Mouse (Mus musculus): Measurements from ENCODE around the gene Mfsd6. TPM values are rescaled to one million over a fixed set of nuclear protein-coding genes. Genes with fewer than 3 reads are reported as not detected.

Gene Mfsd6
- polyA plus RNA-seq (2017; shearing (Covaris generic)): 10 to 100 TPM in 1 of 3 experiments, 1 to 10 TPM in 2; 6.8 to 10.7 (median 7.2) TPM

DNA sequence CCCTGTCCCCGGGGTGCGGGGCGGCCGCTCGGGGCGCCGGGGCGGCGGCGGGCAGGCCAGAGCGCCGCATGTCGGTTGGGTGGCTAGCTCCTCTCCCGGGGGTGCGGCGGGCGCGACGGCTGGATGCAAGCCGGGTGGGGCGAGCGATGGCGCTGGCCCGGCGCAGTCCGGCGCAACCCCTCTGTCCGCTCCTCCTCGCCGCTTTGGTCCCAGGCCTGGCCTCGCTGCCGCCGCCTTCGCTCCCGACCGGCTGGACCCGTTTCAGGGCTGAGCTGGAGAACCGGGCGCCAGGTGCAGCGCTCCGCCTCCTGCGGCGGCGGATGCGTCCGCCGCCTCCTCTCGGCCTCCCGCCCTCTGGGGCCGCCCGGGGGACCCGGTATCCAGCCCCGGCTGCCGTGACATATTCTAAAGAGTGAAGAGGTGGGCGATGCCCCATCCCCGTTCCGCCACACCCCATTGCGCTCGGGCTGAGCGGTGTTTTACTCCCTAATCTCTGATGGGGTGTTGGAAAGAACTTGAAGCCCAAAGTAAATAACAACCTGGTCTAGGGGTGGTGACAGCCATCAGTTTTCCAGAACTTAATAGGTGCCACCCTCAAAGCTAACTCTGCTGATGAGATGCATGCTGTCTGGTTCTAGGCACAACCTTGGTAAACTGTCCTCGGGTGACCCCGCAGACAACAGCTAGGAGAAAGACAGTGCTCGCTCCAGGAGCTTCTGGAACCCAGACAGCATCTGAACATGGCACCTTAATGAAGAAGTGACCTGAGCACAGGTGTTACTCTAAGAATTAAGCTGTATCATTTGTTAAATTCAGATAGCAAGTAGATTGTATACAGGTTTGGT, at the start of gene Mfsd6:
Gene Mfsd6 (minus strand): TSS at position 407 of the 845 bp plus-strand sequence.
- ATAC-seq: peak; percentile 68

DNA sequence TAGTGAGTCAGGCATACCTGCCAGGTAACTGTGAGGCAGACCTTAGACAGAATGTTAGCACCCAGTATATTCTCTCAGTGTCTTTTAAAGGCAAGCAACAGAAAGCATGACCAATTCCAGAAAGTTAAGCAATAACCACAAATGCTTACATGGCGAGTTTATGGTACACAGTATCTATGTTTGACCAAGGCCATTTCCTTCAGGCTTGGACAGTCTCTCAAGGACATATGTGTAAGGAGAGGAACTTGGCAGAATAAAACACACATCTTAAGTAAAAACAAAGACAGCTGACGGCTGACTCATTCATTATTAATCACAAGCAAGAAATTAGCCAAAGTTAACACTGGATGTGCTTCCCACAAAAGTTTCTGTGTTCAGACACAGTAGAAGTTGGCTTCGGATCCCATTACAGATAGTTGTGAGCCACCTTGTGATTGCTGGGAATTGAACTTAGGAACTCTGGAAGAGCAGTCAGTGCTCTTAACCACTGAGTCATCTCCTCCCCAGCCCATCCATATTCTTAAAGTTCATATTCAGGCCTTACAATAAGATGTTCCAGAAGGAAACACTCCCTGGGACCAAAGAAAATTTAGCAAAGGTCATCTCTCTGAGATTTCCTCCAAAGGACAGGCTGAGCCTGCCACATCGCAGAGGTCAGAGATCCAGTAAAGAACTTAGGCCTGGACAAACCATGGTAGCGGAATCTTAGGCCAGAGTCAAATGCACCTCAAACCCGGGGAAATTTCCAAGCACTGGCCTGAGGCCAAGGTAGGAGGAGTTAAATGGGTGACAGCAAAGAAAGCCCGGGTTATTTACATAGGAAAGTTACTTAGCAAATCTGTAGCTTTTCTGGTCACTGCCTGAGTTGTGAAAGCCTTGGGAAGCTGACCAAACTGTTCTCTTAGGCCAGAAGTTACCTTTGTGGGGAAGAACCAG, 38.2 kb upstream of the Mfsd6 start:
- ATAC-seq: no peak

DNA sequence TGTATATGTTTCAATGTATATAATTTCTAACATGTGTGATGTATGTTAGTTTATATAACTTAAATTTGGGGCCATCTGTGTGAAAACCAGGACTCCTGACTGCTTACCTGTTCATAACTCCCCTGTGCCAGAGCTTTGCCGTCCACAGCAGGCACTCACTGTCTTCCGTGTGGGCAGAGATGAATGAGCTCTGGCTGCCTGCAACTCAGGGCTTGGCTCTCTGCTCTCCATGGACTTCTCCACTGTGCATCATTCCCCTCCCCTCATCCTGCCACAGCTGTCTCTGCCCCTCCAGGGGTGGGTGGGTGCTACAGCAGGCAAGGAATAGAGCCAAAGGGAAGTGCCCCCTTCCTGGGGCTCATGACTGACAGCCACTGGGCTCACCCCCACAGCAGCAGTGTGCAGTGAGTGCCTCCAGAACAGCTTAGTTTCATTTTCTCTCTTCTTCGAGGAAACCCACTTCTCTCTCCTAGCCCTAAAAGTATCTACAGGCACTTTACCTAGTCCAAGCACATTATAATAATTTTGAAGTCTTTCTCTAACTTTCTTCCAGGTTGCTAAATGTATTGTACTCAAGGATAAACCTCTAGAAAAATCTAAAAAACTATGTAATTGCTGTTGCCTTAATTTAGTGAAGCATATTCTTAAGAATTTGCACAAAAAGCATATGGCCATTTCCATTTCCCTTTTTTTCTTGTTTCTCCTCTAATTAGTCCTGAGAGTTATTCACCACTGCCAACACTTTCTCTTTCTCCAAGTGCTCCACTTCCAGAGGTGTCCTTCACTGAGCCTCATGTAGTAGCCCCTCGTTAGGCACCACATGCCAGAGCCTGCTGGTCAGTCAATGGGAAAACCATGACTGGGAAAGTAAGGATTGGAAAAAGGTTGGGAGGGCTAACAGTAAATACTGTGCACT, 36.9 kb upstream of the Mfsd6 start:
- peak; percentile 43 for ATAC-seq

DNA sequence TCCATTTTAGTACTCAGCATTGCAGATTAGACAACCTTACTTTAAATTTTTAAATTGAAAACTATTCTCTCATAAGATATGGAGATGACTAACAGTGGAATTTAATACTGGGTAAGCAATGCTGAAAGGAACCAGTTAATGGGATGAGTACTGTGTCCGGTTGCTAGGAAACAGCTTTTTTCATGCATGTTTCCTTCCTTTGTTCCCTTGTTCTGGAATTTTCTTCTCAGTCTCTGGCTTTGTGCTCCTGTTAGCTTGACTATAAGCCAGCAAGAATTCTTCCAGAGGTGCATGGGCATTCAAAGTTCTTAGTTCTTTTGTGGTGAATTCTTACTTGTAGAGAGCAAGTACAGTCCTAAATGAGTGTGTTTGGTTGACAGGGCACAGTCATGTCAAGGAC, 30.9 kb upstream of the Mfsd6 start:
- no peak for ATAC-seq

DNA sequence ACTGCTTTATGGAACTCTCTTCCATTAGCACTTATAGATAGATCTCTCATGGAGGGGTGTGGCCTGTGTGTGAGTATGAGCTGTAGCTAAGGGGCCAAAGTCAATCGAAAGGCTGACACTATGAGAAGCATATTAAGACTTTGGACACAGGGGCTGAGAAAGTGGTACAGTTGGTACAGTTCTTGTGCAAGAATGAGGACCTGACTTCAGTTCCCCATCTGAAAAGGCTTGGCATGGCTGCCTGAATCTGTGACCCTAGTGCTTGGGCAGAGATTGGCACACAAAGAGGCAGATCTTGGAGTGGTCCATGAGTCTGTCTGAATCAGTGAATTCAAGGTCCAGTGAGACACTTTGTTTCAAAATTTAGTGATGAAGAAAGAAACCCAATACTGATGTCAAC, 27.1 kb upstream of the Mfsd6 start:
- no peak for ATAC-seq

DNA sequence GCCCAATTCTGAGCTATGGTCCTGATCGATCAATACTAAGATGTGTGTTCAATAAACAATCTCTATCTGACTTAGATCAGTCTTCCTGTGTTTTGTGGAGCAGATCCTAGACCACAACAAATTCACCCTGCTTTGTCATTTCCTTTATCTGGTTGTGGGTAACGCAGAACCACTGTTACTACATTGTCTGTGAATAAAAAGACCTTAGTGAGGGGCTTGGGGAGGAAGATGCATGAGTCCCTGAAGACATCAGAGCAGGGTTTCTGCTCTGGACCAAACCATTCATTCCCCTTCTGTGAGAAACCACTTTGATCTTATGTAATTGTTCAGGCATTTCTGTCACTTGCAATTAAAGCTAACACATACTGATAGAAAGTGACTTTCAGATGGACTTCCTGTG, 26.6 kb upstream of the Mfsd6 start:
- peak; percentile 38 for ATAC-seq

DNA sequence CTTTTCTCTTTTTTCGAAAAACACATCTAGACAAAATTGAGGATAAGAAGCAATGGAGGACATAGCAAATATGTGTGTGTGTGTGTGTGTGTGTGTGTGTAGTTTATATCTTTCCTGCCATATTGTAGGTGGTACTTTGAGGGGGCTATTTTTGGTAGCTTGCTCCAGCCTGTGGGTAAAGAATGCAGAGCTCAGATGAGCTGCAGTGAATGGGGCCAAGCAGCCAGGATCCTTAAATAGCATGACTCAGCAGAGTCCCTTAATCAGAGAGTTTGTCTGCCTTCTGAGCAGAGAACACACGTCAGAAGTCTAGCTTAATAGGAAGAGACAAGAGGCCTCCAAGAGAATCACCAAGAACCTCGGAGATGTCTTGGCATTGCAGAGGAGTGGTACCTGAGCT, 25.4 kb upstream of the Mfsd6 start:
- ATAC-seq: no peak

DNA sequence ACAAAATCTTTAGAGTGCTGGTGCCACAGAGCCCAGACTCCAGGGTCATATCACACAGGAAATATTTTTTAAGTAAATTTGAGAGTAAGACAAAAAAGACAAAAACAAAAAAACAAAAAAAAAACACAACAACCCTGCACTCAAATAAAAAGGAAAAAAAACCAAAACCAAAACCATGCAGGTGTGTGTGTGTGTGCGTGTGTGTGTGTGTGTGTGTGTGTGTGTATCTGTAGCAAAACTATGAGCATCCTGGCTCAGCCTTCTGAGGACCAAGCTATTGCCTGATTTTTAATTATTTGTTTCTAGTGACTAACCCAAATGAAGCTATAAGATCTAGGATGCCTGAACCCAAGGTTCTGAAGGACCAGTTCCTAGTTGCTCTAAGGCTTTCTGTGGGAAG, 24.4 kb upstream of the Mfsd6 start:
- no peak for ATAC-seq

DNA sequence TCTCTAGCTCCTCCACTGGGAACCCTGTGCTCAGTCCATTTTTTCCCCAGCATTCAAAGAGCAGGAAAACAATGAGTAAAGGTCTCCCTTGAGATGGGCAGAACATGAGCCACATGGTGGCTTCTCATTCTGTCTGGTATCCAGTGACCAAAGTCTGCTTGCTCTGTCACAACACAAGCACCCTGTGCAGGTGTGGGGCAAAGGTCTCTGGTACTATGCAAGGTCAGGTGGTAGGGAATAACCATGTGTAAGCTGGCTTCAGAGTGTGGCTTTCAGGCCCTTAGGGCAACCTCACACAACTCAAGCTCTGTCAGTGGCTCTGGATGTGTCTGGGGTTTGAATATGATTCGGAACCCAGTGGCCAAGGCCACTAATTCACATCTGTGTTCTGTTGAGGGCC, 22.7 kb upstream of the Mfsd6 start:
- no peak for ATAC-seq

DNA sequence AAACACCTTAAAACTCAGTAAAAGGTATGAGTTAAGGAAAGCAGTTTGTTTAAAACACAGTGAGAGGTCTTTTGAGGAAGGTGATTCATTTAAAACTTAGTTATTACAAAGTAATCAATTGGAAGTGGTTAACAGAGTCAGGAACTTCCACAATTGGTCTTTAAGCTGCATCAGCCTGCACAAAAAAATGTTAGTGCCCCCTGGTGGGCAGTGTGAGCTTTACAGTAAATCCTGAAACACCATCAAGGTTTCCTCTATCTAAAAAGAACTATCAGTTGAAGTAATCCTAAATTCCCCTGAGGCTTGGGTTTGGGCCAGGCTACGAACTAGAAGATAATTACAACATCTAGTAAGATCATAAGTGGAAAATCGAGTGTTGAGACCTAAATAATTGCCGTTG, 21.0 kb upstream of the Mfsd6 start:
- peak; percentile 78 for ATAC-seq

DNA sequence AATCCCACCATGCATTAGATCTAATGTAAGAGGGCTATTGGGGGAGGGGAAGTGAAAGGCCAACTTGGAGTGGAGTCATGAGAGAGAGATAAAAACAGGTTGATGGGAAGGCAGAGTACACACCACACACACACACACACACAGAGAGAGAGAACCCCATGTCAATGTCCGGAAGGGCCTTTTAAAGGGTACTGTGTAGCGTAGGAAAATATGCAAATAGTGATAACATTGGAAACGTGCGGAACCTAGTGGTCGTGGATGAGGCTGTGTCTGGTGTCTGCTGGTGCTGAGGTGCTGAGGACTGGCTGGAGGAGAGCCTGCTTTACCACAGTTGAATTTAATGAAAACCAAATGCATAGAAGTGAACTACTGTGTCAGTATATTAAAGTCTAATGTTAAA, 15.3 kb upstream of the Mfsd6 start:
- no peak for ATAC-seq

DNA sequence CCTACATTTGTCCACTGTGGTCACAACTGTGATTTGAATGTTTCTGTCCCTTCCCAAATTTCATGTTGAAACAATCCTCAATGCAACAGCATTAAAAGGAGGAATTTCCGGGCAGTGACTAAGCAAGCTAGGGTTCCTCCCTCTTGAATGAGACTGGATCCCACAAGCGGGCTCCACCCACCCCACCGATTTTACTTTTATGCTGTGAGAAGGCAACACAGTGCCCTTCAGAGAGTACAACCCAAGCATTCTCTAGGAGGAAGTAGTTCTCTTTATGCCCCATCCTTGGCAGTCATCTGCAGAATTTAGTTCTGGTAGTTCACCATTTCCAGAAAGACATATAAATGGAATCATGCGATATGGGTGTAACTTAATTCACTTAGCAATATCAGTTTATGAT, 6.9 kb upstream of the Mfsd6 start:
- no peak for ATAC-seq

DNA sequence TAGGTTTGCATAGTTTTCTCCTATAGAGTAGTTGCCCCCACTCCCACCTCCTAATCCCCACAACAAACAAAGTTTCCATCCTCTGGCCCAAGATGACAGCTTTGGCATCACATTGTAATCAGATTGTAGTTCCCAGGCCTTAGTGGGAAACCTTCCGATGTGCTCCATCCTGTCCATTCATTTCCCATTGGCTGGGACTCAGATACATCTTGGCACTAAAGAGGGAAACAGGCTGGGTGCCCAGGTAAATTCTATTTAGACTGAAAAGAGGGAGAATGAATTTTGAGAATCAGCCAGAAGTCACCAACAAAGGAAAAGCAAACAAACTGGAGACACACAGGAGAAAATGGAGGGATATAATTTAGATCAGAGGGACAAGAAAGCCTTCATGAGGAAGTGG, 3.0 kb upstream of the Mfsd6 start:
- ATAC-seq: no peak

DNA sequence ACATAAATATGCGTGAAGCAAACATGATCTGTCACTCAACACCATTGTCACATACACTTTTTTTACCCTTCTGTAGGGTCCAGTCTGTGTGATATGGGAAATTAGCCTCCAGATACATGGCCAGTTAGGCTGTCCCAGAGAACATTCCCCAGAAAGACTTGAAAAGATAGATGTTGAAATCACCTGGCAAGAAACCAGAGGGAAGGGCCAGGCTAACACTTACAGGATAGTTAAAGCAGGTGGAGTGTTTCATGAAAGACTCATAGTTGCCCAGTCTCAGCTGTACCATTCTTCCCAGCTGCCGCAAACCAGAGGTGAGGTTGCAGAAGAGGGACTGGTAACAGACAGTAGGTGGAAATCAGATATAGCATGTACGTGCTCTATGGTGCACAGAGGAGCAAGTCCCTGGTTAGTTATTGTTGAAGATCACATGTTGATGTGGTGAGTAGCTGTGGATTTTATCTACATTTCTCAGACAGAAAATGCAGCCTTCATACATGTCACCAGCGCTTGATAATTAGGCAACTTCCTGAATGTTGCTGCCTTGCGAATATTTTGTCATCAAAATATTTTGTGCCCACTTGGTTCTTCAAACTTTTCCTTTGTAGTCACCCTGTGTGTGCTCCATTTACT, 1.7 kb upstream of the Mfsd6 start:
- ATAC-seq: no peak

DNA sequence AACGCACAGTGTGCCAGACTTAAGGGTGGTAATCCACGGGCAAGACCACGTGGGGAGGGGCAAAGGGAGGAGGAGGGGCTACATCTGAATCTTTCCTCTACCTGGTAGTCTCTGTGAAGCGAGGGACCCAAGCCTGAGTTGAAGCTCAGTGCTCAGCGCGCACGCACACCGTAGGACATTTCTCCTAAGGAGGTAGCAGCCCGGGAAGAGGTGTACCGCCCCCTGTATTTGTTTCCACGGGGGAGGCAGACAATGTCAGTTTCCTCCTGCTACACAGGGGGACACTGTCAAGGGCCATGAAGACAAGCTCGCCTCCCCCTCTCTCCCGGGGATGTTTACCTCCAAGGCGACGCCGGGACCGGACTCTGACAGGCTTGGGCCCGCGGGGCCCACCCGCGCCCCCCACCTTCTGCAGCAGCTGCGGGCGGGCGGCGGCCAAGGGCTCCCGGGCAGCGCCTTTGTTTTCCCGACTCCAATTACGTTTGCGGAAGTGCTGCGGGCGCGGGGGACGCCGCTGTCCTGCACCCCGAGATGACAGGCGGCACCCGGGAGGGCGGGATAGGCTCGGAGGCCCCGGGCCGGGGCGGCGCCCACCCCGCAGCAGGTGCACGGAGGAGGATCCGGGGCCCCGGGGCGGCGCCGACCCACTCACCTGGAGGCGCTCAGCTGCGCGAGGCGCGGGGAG, 749 bp downstream of the Mfsd6 start:
- ATAC-seq: peak; percentile 62

DNA sequence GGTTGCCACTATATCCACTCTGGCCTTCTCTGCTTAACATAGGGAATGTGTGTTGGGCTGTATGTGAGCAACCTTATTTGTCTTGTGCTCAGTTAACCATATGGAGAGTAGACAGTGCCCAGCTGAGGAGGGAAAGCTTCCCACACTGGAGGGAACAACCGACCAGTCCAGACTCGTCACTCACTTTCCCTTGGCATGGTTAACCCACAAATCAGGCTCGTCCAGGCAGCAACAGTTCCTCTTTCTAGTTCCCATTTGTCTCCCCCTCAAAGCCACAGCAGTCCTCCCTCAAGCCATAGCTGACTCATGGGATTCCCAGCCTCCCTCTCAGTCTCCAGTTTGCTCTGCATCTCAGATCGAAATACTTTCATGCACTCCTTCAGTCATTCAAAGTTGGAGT, 4.7 kb downstream of the Mfsd6 start:
- ATAC-seq: no peak

DNA sequence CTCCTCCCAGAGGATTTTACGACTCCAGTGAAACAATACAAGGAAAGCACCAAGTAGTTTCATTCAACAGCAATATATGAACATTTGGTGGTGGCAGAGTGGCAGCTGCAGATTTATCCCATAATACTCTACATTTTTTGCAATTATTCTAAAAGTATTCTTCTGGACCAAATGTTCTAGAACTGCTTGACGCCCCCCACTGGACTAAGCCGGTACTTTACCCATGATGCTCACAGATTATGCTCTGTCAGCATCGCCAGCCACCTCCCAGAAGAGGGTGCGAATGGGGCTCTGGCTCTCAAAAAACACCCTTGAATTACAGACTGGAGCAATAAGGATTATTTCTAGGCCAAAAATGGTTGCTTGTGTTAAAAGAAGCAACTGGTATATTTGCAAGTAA, 8.2 kb downstream of the Mfsd6 start:
- no peak for ATAC-seq

DNA sequence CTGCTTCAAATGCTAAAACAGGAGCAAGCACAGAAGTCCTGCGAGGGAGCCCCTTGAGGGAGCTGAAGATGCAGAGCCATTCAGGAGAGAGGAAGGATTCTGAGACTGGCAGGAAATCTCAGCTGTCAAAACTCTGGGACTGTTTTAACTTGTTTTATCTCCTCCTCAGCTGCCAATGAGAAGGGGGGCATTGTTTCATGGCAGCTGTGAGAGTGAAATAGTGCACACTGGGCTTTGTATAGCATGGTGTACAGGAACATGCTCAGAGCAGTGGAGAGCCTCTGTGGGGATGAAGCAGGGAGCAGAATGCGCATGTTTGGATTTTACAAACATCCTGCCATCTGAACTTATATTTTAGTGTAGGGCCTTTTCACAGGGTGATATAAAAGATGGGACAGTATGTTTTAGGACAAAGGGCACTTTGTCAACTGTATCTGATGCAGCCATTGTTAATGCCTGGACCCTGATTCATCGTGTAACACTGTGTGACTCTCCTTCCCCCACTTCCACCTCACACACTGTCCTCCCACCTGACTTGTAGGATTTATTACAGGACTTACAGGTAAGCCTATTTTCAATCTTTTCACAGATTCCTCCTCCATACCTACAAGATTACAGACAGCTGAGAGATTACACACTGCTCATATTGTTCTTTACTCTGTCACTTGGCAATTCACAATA, 9.1 kb downstream of the Mfsd6 start:
- no peak for ATAC-seq

DNA sequence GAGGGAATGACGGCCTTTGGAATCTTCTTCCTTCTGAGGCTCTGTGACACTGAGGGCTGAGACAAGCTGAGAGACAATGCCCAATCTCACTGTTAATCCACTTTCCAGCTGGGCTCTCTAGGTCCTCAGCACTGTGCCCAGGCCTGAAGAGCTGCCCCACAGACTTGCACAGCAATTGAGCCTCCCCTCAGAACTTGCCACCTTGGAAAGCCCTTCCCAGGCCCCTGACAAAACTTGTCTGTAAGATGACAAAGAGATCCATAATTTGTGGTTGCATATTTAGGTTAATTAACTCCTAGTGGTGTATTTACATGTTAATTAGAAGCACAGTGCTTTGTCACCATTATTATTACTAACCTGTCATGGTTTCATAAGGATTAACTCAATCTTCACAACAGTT, 12.8 kb downstream of the Mfsd6 start:
- no peak for ATAC-seq

DNA sequence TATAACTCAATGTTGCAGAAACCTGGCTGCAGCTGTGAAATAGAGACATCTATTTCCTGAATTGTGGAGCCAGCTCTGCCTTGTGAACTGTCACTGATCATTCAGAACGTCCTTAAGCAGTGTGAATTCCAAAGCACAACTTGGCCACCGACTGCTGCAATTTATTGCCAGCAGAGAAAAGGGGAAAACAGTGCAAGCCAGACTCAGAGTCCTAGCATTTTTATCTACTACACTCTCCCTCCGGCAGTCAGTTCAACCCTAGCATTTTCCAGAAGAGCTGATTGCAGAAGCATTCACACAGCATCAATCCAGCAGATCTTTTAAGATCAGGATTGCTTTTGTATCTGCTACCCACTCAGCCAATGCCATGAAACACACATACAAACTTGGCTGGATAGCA, 13.2 kb downstream of the Mfsd6 start:
- ATAC-seq: no peak

DNA sequence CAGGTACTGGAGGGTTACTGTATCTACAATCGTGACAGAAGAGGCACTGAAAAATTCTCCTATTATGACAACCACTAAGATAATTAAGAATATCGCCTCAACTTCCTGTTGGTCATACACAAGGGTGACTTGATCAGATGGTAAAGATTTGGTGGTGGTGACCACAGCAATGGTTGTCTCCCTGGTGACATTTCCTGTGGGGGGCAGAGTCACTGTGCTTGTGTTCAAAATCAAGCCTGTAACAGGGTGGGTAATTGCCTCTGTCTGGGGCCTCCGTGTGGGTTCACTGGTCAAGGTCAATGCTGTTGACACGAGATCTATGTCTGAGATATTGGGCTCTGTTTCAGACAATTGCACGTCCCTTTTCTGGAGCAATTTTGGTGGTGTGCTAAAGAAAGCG, 18.5 kb downstream of the Mfsd6 start:
- no peak for ATAC-seq

Measured in inflammation-experienced regulatory T-cells, adult 6 months (primary cell).